In the genomic region with DNA sequence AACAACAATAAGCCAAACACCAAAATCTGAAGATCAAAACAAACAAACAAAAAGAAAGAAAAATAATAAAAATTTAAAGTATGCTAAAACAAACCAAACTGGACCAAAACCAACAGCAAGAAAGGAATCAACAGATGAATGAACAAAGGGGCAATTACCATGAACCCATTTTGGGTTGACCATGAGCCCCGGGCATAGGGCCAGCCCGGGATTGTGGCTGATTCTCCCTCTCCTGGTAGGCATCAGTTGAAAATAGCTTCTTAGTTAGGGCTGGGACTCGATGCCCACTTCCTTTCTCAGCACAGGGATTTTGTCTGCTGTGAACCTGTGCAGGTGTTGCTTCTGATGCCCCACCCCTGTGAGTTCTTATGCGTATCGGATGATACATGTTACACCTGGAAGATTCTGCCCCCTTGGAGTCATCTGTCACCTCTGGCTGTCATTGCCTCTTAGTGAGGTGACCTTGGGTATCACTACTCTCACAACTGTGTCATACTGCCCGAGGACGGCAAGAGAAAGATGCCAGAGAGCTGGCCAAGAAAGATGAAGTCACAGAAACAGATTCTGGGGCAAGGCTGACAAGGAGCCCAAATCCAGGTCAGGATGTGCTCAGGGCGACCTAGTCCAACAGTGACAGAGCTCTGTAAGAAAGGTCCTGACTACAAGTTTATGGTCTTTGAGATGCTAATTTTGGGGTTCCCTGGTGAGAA, we compare ENCODE assay signal across 30 mouse cellular contexts. TPM values are rescaled to one million over a fixed set of nuclear protein-coding genes. Genes with fewer than 3 reads are reported as not detected.
"Had no signal": no experiment of that assay in that cellular context is flagged by ENCODE, and none has a peak within 500 bp of the region (broad histone marks: within the 10 kb centered on the region; RNA-seq: fewer than 3 reads in every experiment).

No protein-coding gene starts in this region.

- H3K27ac ChIP-seq: kidney, postnatal 0 days; layer of hippocampus, adult 2 months; liver, embryonic 13.5 days; macrophage; midbrain, embryonic 13.5 days; neural tube, embryonic 13.5 days; stomach, embryonic 15.5 days had no signal

- DNase-seq: kidney, postnatal 25 days; layer of hippocampus, adult 9-11 months; liver, embryonic 13.5 days; lung, embryonic 14.5 days; retina, postnatal 1 day; right cerebral cortex, postnatal 25 days; spleen, adult 18-20 months; thymus, postnatal 25 days had no signal

- H3K27me3 ChIP-seq: liver, embryonic 13.5 days; midbrain, embryonic 13.5 days; neural tube, embryonic 13.5 days; stomach, embryonic 15.5 days had no signal

- H3K4me2 ChIP-seq: liver, embryonic 13.5 days; lung, embryonic 14.5 days; midbrain, embryonic 13.5 days; neural tube, embryonic 13.5 days; stomach, embryonic 15.5 days had no signal

- H3K9ac ChIP-seq: liver, embryonic 13.5 days; lung, embryonic 14.5 days; midbrain, embryonic 13.5 days; neural tube, embryonic 13.5 days; stomach, embryonic 15.5 days had no signal

- ATAC-seq: lung, postnatal 0 days; midbrain, embryonic 13.5 days; midbrain, embryonic 16.5 days had no signal

- H3K36me3 ChIP-seq: liver, embryonic 13.5 days; midbrain, embryonic 13.5 days; neural tube, embryonic 13.5 days; stomach, embryonic 15.5 days had no signal

- H3K9me3 ChIP-seq: liver, embryonic 13.5 days; midbrain, embryonic 13.5 days; neural tube, embryonic 13.5 days; stomach, embryonic 15.5 days had no signal

- H3K4me3 ChIP-seq: layer of hippocampus, adult 2 months; liver, embryonic 13.5 days; midbrain, embryonic 13.5 days; myocyte; neural tube, embryonic 13.5 days; stomach, embryonic 15.5 days had no signal

- H3K4me1 ChIP-seq: liver, embryonic 13.5 days; midbrain, embryonic 13.5 days; neural tube, embryonic 13.5 days; stomach, embryonic 15.5 days had no signal

RNA-seq across cellular contexts. Expression of a gene that starts 7.1 kb away (rescaled TPM):
- total RNA-seq: layer of hippocampus, adult 2 months; layer of hippocampus, postnatal 25 days; left cerebral cortex, adult 18-20 months; left cerebral cortex, postnatal 36 days; megakaryocyte, adult 5-6 weeks; monocyte, adult 5-6 weeks; neutrophil, adult 5-6 weeks had no signal
- polyA plus RNA-seq: large intestine, adult 2 months; limb, embryonic 11.5 days; limb, embryonic 14.5 days; liver, embryonic 13.5 days; lung, embryonic 14.5 days; lung, postnatal 0 days; macrophage; midbrain, embryonic 13.5 days; midbrain, embryonic 16.5 days; myocyte; neural tube, embryonic 13.5 days had no signal

RNA-seq across cellular contexts. Expression of a gene that starts 9.8 kb away (rescaled TPM):
- total RNA-seq: layer of hippocampus, adult 2 months; layer of hippocampus, postnatal 25 days; left cerebral cortex, adult 18-20 months; left cerebral cortex, postnatal 36 days; liver, adult 2 months; megakaryocyte, adult 5-6 weeks; neutrophil, adult 5-6 weeks had no signal
- polyA plus RNA-seq: kidney, postnatal 0 days; large intestine, adult 2 months; limb, embryonic 11.5 days; limb, embryonic 14.5 days; liver, adult 2 months; liver, embryonic 13.5 days; liver, embryonic 16.5 days; lung, embryonic 14.5 days; lung, postnatal 0 days; macrophage; midbrain, embryonic 13.5 days; midbrain, embryonic 16.5 days; myocyte; neural tube, embryonic 13.5 days; stomach, embryonic 15.5 days; urinary bladder, adult 2 months had no signal

RNA-seq across cellular contexts. Expression of a gene that starts 27.9 kb away (rescaled TPM):
- total RNA-seq: layer of hippocampus, adult 2 months; layer of hippocampus, postnatal 25 days; left cerebral cortex, adult 18-20 months; left cerebral cortex, postnatal 36 days; liver, adult 2 months; megakaryocyte, adult 5-6 weeks; monocyte, adult 5-6 weeks; neutrophil, adult 5-6 weeks had no signal
- polyA plus RNA-seq: kidney, postnatal 0 days; large intestine, adult 2 months; limb, embryonic 11.5 days; limb, embryonic 14.5 days; liver, adult 2 months; liver, embryonic 13.5 days; liver, embryonic 16.5 days; lung, embryonic 14.5 days; lung, postnatal 0 days; macrophage; midbrain, embryonic 13.5 days; midbrain, embryonic 16.5 days; myocyte; neural tube, embryonic 13.5 days; stomach, embryonic 15.5 days; thymus, postnatal 0 days; urinary bladder, adult 2 months had no signal

RNA-seq across cellular contexts. Expression of a gene that starts 28.6 kb away (rescaled TPM):
- total RNA-seq: layer of hippocampus, adult 2 months; layer of hippocampus, postnatal 25 days; left cerebral cortex, adult 18-20 months; left cerebral cortex, postnatal 36 days; liver, adult 2 months; megakaryocyte, adult 5-6 weeks; monocyte, adult 5-6 weeks; neutrophil, adult 5-6 weeks had no signal
- polyA plus RNA-seq: kidney, postnatal 0 days; large intestine, adult 2 months; limb, embryonic 11.5 days; limb, embryonic 14.5 days; liver, adult 2 months; liver, embryonic 13.5 days; liver, embryonic 16.5 days; lung, embryonic 14.5 days; lung, postnatal 0 days; macrophage; midbrain, embryonic 13.5 days; midbrain, embryonic 16.5 days; myocyte; neural tube, embryonic 13.5 days; stomach, embryonic 15.5 days; thymus, postnatal 0 days; urinary bladder, adult 2 months had no signal

RNA-seq across cellular contexts. Expression of a gene that starts 38.1 kb away (rescaled TPM):
- total RNA-seq: layer of hippocampus, adult 2 months; layer of hippocampus, postnatal 25 days; left cerebral cortex, adult 18-20 months; left cerebral cortex, postnatal 36 days; liver, adult 2 months; megakaryocyte, adult 5-6 weeks; monocyte, adult 5-6 weeks; neutrophil, adult 5-6 weeks had no signal
- polyA plus RNA-seq: kidney, postnatal 0 days; large intestine, adult 2 months; limb, embryonic 11.5 days; liver, adult 2 months; liver, embryonic 13.5 days; liver, embryonic 16.5 days; lung, embryonic 14.5 days; macrophage; midbrain, embryonic 13.5 days; midbrain, embryonic 16.5 days; myocyte; neural tube, embryonic 13.5 days; stomach, embryonic 15.5 days had no signal
